Mouse (Mus musculus) left cerebral cortex, postnatal 4 days (tissue): ENCODE data around the gene Myo5c. TPM values are rescaled to one million over a fixed set of nuclear protein-coding genes. Genes with fewer than 3 reads are reported as not detected.
A peak's percentile ranks its signal among the peaks of the same experiment; 100 is the strongest.
"Not testable (repeated sequence)": the region's sequence is repeated elsewhere in the genome, so short reads cannot be mapped to it uniquely, and the experiment has no call there.

ENCODE experiments used
- DNase-seq: peaks from one replicate; pipeline ENCODE4 v3.0.0-alpha.2; 2022
- intact Hi-C: fragments of 180-260 bp; cut with DNase I; formaldehyde crosslinking; loops from one replicate; pipeline ENCODE4 v1.15.1; 2025
- total RNA-seq, 2 experiments: library from RNA; stranded (reverse); gene quantifications; 2 replicates each; pipeline ENCODE4 v1.2.3; 2021

Myo5c gene
- total RNA-seq, 2 experiments from 2014 or later, result 0.14 to 0.32 TPM

DNA sequence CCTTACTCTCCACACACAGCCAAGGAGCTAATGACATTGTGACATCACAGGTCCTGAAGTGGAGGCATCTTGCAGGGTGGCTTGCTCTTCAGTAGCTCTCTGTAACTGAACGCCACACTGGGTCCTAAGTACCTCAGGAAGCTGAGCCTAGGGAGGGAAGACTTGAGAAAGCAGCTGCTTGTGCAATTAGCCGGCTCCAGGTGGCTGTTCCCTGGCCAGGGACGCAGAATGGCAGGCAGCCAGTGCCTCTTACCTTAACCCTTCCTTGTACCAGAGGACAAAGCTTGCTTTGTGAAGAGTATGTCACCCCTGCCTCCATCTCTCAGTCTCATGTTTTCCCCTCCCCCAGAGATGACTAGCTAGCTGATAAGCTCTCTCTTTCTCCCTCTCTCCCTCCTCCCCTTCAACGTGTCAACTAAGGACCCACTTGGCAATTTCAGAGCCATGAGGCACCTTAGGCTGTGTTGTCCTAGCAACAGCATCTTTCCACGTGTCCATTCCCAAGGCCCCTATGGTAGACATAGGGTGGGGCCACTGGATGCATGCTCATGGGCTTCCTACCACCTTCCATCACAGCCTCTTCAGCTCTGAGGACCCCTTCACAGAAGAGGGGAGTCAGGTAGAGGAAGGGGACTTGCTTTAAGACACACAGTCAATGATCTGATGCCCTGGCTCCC, 12.0 kb downstream of the Myo5c start:
- peak; percentile 68 for DNase-seq
- intact Hi-C loops, result no loop called here

DNA sequence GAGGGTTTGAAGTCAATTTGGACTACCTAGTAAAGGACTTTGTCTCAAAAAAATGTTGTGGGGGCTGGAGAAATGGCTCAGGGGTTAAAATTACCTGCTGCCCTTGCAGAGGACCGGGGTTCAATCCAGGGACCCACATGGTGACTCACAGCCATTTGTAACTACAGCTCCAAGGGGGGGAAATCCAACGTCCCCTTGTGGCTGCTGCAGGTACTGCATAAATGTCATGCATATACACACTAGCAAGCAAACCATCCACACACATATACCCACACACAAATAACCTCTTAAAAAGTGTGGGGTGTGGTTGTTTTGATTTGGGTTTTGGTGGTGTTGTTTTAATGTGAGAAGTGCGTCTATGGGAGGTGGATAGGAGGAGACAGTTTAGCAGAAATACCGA, 12.7 kb downstream of the Myo5c start:
- no peak for DNase-seq
- intact Hi-C loops, result no loop called here

DNA sequence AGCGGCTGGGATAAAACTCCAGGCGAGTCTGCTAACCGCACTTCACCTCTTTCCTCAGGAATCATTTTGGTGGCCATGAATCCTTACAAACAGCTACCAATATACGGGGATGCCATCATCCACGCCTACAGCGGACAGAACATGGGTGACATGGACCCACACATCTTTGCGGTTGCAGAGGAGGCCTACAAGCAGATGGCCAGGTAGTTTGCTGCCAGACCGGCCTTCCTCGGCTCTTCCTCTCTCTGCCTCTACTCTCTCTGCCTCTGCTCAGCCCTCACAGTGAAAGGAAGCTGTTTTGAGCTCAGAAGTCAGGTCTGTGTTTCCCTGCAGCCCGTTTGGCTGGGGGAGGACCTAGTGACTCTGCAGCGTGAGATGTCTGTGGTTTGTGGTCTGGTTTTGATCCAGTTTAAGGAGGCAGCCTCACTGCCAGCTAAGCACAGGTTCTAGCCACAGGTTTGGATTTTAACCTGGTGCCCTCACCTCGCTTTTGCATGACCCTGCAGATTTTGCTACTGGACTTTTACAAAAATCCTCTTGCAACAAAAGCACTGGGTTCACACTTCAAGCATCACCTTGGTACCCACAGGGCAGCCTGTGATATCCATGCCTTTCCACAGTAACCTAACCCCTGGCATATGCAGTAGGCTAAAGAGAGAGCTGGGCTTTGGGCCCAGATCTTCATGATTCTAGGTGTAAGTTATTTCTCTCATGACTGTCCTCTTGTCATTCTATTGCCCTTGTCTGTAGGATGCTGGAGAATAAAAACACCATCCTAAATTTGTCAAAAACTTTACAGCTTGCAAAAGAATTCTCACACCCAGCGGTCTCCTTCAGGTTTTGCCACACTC, 14.5 kb downstream of the Myo5c start:
- intact Hi-C loops, result no loop called here
- no peak for DNase-seq

DNA sequence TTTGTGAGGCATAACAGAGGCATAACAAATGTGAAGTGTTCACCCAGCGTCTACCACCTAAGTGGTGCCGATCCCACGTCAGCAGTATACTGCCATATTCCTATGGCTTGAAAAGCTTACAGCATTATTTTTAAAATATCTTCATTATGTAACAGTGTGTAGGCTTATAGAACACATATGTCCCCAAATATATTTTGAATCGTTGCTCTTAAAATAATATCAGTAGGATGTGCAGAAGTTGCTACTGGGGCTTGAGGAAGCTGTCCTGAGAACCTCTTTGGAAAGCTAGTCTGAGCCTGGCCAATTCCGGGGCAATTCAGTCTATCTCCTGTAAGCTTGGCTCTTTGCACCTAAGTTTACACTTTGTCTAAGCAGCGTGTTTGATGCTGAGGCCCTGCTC, 16.1 kb downstream of the Myo5c start:
- intact Hi-C loops, result no loop called here
- no peak for DNase-seq

- DNase-seq, result no peak
- intact Hi-C loops, result no loop called here
Measured at GRCm38 (mm10) chr9:75248359-75248758, 16.5 kb downstream of the Myo5c start.

GRCm38 (mm10) chr9:75248874-75249273, 17.1 kb downstream of the Myo5c start:
- intact Hi-C loops, result no loop called here
- no peak for DNase-seq

- DNase-seq, intact Hi-C loops: not testable (repeated sequence)
Measured at GRCm38 (mm10) chr9:75253158-75253557, 21.3 kb downstream of the Myo5c start.

DNA sequence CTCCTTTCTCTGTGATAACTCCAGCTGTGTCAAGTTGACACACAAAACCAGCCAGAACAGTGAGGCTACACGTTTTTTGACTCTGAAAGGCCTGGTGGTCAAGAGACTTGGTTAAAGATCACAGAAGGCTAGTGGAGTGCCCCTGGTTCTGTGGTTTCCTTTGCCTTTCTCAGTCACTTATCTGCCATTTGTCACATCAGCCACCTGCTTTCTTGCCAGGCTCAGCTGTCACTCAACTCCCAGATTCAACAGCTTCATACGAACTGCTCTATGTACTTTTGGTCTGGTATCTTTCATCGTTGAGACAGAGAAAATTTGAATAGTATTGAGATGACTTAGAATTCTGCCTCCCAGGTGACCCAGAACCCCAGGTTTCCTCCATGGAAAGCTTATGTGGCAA, 21.9 kb downstream of the Myo5c start:
- intact Hi-C loops, result no loop called here
- DNase-seq, result no peak

DNA sequence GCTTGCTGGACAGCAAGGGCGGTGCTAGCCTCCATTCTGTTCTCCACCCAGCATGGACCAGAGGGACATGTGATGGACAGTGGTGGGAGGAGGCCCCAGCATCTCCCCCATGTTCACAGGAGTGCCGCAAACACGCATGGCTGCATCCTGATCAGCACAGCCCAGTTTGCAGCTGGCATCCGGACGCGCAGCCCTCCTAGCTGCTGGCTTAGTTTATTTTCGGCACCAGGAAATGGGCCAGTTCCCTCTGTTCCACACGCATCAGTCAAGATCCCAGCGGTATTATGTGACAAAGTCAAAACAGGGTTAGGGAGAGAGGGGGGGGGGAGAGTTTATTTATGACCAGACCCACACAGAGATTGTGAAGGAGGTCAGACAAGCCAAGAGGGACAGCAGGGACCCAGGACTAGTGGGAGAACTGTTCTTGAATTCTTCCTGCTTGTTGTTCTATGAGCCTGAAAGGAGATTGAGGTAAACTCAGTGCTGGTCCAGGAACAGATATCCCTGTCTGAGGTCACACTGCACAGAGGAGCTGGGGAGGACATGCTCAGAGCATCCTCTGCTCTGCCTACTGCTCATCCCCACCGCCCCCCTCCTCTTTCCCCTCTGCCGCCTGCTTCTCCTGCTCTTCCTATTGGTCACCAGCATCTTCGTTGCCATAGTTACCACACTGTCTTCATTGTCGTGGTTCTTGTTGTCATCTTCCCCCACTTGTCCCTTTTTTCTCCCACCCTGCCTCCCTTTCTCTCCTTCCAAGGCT, 22.6 kb downstream of the Myo5c start:
- peak; percentile 56 for DNase-seq
- intact Hi-C loops, result no loop called here

GRCm38 (mm10) chr9:75255820-75256545, 24.2 kb downstream of the Myo5c start:
- intact Hi-C loops, result no loop called here
- no peak for DNase-seq

- intact Hi-C loops, result no loop called here
- DNase-seq, result no peak
Measured at GRCm38 (mm10) chr9:75258792-75259191, 27.0 kb downstream of the Myo5c start.

DNA sequence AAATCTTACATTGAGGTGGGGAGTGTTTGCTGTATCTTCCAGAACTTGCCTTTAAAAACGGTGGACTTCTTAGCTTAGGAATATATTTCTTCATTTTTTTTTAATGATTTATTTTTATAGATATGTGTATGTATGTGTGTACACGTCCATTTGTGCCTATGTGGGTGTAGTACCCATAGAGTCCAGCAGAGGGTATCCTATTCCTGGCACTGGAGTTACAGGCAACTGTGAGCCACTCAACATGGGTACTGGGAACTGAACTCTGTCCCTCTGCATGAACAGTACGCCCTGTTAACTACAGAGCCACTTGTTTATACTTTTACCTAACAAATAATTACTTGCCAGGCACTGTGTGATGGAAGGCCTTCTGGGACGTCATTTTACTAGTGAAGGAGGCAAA, 27.8 kb downstream of the Myo5c start:
- intact Hi-C loops, result loop anchor here (10.0 kb wide), 2 partner anchors 215 to 345 kb away; no protein-coding TSS in a partner anchor
- DNase-seq, result no peak

- intact Hi-C loops, result loop anchor here (10.0 kb wide), 2 partner anchors 217 to 347 kb away; no protein-coding TSS in a partner anchor
Measured at GRCm38 (mm10) chr9:75261332-75261872, 29.6 kb downstream of the Myo5c start.

DNA sequence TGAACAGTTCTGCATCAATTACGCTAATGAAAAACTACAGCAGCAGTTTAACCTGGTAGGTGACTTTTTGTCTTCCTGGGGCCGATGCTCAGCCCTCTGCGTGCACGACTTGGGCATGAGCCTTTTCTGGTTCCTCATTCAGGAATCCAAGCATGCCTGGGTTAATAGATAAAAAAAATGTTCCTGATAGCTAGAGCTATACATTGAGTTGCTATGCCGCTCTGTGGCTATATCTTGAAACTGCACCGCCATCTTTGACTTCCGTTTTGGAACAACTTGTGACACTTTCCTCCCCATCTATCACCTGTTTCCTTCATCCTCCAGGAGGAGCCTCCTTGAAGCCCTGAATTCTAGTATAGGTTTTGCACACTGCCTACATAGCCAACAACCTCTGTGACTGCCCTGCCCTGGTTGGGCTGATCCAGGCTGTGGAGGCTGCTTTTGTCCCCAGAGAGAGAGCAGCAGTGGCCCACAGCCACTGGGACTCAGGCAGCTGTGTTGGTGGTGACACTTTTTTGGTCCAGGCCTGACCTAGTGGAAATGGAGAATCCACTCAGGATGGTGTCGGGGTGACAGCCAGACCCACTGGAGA, 30.5 kb downstream of the Myo5c start:
- DNase-seq, result no peak
- intact Hi-C loops, result loop anchor here (10.0 kb wide), 2 partner anchors 218 to 348 kb away; no protein-coding TSS in a partner anchor

More at GRCm38 (mm10) chr9:75261332-75261872, 29.6 kb downstream of the Myo5c start:
- DNase-seq, result peak; percentile 19

GRCm38 (mm10) chr9:75264008-75264718, 32.3 kb downstream of the Myo5c start:
- intact Hi-C loops, result loop anchor here (10.0 kb wide), 2 partner anchors 219 to 349 kb away; no protein-coding TSS in a partner anchor

GRCm38 (mm10) chr9:75267147-75267546, 35.3 kb downstream of the Myo5c start:
- intact Hi-C loops, result loop anchor here (10.0 kb wide), 2 partner anchors 222 to 352 kb away; no protein-coding TSS in a partner anchor
- DNase-seq, result no peak

More at GRCm38 (mm10) chr9:75264008-75264718, 32.3 kb downstream of the Myo5c start:
- DNase-seq, result no peak

DNA sequence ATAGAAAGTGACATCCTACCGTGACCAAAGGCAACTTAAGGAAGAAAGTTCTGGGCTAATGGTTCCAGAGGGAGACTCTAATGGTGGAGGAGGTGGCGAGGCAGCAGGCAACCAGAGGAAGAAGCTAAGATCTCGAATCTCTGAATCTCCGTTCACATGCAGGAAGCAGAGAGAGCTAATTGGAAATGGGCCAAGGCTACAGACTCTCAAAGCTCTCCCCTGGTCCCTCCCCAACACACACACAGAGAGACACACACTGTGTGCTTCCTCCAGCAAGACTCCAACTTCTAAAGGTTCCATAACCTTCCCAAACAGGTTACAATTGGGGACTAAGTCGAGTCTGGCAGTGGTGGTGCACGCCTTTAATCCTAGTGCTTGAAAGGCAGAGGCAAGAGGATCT, 38.6 kb downstream of the Myo5c start:
- intact Hi-C loops, result no loop called here
- no peak for DNase-seq

GRCm38 (mm10) chr9:75271539-75271938, 39.7 kb downstream of the Myo5c start:
- intact Hi-C loops, result no loop called here
- DNase-seq, result no peak

GRCm38 (mm10) chr9:75273646-75274045, 41.8 kb downstream of the Myo5c start:
- intact Hi-C loops, result no loop called here

More at GRCm38 (mm10) chr9:75273646-75274045, 41.8 kb downstream of the Myo5c start:
- no peak for DNase-seq
